Mouse (Mus musculus): ENCODE measurements at regions not wholly inside any gene's neighbourhood (a gene's known extent, or its start where the extent isn't known, plus 50 kb on each side); places are given as distances from the start of the nearest gene placed in this dataset.

DNA sequence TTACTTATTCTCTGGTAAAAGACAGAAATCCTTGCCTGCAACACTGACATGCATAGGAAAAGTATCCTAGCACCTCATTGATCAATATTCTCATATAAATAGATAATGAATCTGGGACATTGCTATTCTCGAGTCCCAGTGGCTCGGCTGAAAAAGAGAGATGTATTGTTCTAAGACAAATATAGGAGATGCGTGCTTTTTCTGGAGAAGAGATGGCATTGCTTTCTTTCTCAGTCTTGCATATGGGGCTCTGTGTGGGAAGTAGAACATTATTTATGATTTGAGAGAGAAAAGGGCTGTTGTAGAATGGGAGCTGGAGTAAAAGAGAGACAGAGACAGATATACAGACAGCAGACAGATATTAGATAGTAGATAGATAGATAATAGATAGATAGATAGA lies 527.4 kb downstream of the Btbd3 start:
- no peak overlapping the region for H3K4me3 ChIP-seq (ENCODE audit: low read depth, low read length)
- no peaks in the 10 kb centered on the region for H3K9me3 ChIP-seq (ENCODE audit: control insufficient read depth, low read depth, low read length)
- no peaks in the 10 kb centered on the region for H3K36me3 ChIP-seq (ENCODE audit: control insufficient read depth, insufficient read depth, low read length)
- WGBS = 78% methylated on average over 3 of the region's 3 CpGs
- no peak overlapping the region for H3K27ac ChIP-seq (ENCODE audit: low read length)
- no peak for ATAC-seq (ENCODE audit: insufficient number of reproducible peaks, insufficient read depth, low FRiP score, low read depth)
- no peaks in the 10 kb centered on the region for H3K27me3 ChIP-seq (ENCODE audit: control insufficient read depth, insufficient read depth, low read length)
- H3K4me1 ChIP-seq (ENCODE audit: control insufficient read depth, insufficient read depth, low read length) = no peaks in the 10 kb centered on the region
- no peak overlapping the region for H3K9ac ChIP-seq (replicated peaks; ENCODE audit: low read depth, low read length)
- no peak overlapping the region for H3K4me2 ChIP-seq (replicated peaks; ENCODE audit: low read depth, low read length)

- Histone ChIP-seq H3K27me3 (ENCODE audit: control insufficient read depth, insufficient read depth, low read length) (no peaks in the 10 kb centered on the region), H3K4me3 (ENCODE audit: low read depth, low read length) (no peak overlapping the region), H3K4me2 (replicated peaks; ENCODE audit: low read depth, low read length) (no peak overlapping the region), H3K36me3 (ENCODE audit: control insufficient read depth, insufficient read depth, low read length) (no peaks in the 10 kb centered on the region), H3K9me3 (ENCODE audit: control insufficient read depth, low read depth, low read length) (no peaks in the 10 kb centered on the region), H3K9ac (replicated peaks; ENCODE audit: low read depth, low read length) (no peak overlapping the region), H3K4me1 (ENCODE audit: control insufficient read depth, insufficient read depth, low read length) (no peaks in the 10 kb centered on the region), H3K27ac (ENCODE audit: low read length) (no peak overlapping the region)
- no peak for ATAC-seq (ENCODE audit: insufficient number of reproducible peaks, insufficient read depth, low FRiP score, low read depth)
- WGBS = 63% methylated on average over 6 of the region's 6 CpGs
Observed at GRCm38 (mm10) chr2:138792711-138793450, 536.5 kb downstream of the Btbd3 start.

DNA sequence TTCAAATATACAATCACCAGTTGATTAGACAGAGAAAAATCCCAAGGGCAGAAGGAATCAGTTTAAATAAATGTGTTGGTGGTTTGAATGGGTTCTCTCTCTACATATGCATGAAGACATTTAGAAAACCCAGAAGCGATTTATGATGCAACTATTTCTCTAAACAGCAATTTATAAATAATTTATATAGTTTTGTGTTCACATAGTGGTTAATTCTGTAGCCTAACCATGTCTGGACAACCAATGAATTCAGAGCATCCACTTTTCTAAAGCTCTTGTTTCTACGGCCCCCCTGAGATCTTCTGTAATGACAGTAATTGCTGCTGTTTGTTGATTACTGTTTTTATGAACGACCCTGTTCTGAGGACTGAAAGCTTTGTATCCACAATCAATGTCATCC lies 549.8 kb downstream of the Btbd3 start:
- no peak overlapping the region for H3K4me3 ChIP-seq (ENCODE audit: low read depth, low read length)
- H3K4me2 ChIP-seq (replicated peaks; ENCODE audit: low read depth, low read length) = no peak overlapping the region
- H3K27me3 ChIP-seq (ENCODE audit: control insufficient read depth, insufficient read depth, low read length) = no peaks in the 10 kb centered on the region
- H3K4me1 ChIP-seq (ENCODE audit: control insufficient read depth, insufficient read depth, low read length) = no peaks in the 10 kb centered on the region
- no peaks in the 10 kb centered on the region for H3K9me3 ChIP-seq (ENCODE audit: control insufficient read depth, low read depth, low read length)
- H3K9ac ChIP-seq (replicated peaks; ENCODE audit: low read depth, low read length) = no peak overlapping the region
- ATAC-seq (ENCODE audit: insufficient number of reproducible peaks, insufficient read depth, low FRiP score, low read depth) = no peak
- no peak overlapping the region for H3K27ac ChIP-seq (ENCODE audit: low read length)
- 84% methylated on average over 3 of the region's 3 CpGs for WGBS
- no peaks in the 10 kb centered on the region for H3K36me3 ChIP-seq (ENCODE audit: control insufficient read depth, insufficient read depth, low read length)

DNA sequence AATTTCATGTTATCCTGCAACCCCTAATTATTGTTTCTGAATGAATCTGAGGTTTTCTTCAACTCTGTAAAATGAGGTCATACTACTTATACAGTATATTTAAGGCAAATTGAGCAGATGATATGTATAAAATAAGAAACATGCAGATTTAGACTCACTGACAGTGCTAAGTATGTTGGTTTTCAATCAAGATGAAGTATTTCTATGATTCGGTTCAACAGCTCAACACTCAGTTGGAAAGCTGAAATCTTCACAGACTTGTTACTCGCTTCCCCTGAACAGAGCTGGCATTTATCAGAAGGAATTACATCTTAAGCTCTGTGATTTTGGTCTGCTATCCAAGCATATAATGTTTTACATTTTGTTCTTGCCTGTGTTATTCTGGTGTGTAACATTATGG lies 553.4 kb downstream of the Btbd3 start:
- ATAC-seq (ENCODE audit: insufficient number of reproducible peaks, insufficient read depth, low FRiP score, low read depth) = no peak
- no peak overlapping the region for H3K27ac ChIP-seq (ENCODE audit: low read length)
- no peak overlapping the region for H3K4me2 ChIP-seq (replicated peaks; ENCODE audit: low read depth, low read length)
- H3K9me3 ChIP-seq (ENCODE audit: control insufficient read depth, low read depth, low read length) = no peaks in the 10 kb centered on the region
- no peaks in the 10 kb centered on the region for H3K27me3 ChIP-seq (ENCODE audit: control insufficient read depth, insufficient read depth, low read length)
- H3K9ac ChIP-seq (replicated peaks; ENCODE audit: low read depth, low read length) = no peak overlapping the region
- no peaks in the 10 kb centered on the region for H3K36me3 ChIP-seq (ENCODE audit: control insufficient read depth, insufficient read depth, low read length)
- 73% methylated on average over 2 of the region's 2 CpGs for WGBS
- H3K4me3 ChIP-seq (ENCODE audit: low read depth, low read length) = no peak overlapping the region
- H3K4me1 ChIP-seq (ENCODE audit: control insufficient read depth, insufficient read depth, low read length) = no peaks in the 10 kb centered on the region

DNA sequence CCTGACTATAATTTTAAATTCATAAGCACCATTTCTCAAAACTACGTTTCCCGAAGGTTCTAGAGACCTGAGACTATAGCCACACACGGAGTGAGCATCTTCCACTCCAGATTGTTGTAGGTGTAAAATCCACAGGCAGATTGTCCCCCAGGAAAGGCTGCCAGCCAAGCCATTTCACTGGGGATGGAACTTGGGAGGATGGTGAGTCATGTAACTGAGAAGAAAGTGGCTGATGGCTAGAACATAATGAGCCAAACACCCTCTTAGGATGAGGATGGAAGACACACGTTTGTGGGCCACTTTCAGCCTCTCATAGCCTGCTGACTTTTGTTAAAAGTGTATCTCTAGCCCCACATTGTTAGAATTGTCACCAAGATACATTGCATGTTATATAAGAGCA lies 564.1 kb downstream of the Btbd3 start:
- no peak overlapping the region for H3K4me3 ChIP-seq (ENCODE audit: low read depth, low read length)
- H3K4me1 ChIP-seq (ENCODE audit: control insufficient read depth, insufficient read depth, low read length) = no peaks in the 10 kb centered on the region
- H3K9me3 ChIP-seq (ENCODE audit: control insufficient read depth, low read depth, low read length) = no peaks in the 10 kb centered on the region
- H3K27me3 ChIP-seq (ENCODE audit: control insufficient read depth, insufficient read depth, low read length) = no peaks in the 10 kb centered on the region
- H3K27ac ChIP-seq (ENCODE audit: low read length) = no peak overlapping the region
- WGBS = 83% methylated on average over 4 of the region's 4 CpGs
- H3K36me3 ChIP-seq (ENCODE audit: control insufficient read depth, insufficient read depth, low read length) = no peaks in the 10 kb centered on the region
- no peak for ATAC-seq (ENCODE audit: insufficient number of reproducible peaks, insufficient read depth, low FRiP score, low read depth)
- H3K4me2 ChIP-seq (replicated peaks; ENCODE audit: low read depth, low read length) = no peak overlapping the region
- no peak overlapping the region for H3K9ac ChIP-seq (replicated peaks; ENCODE audit: low read depth, low read length)

- ATAC-seq (ENCODE audit: insufficient number of reproducible peaks, insufficient read depth, low FRiP score, low read depth) = no peak
Observed at GRCm38 (mm10) chr2:138824873-138825272, 568.5 kb downstream of the Btbd3 start.

GRCm38 (mm10) chr2:138827813-138828570 lies 571.6 kb downstream of the Btbd3 start:
- Histone ChIP-seq H3K27ac (ENCODE audit: low read length) (no peak overlapping the region), H3K9me3 (ENCODE audit: control insufficient read depth, low read depth, low read length) (no peaks in the 10 kb centered on the region), H3K9ac (replicated peaks; ENCODE audit: low read depth, low read length) (no peak overlapping the region), H3K4me3 (ENCODE audit: low read depth, low read length) (no peak overlapping the region), H3K36me3 (ENCODE audit: control insufficient read depth, insufficient read depth, low read length) (no peaks in the 10 kb centered on the region), H3K4me1 (ENCODE audit: control insufficient read depth, insufficient read depth, low read length) (no peaks in the 10 kb centered on the region), H3K27me3 (ENCODE audit: control insufficient read depth, insufficient read depth, low read length) (no peaks in the 10 kb centered on the region), H3K4me2 (replicated peaks; ENCODE audit: low read depth, low read length) (no peak overlapping the region)
- WGBS = 43% methylated on average over 2 of the region's 2 CpGs
- ATAC-seq (ENCODE audit: insufficient number of reproducible peaks, insufficient read depth, low FRiP score, low read depth) = no peak

More at GRCm38 (mm10) chr2:138824873-138825272, 568.5 kb downstream of the Btbd3 start:
- Histone ChIP-seq H3K9ac (replicated peaks; ENCODE audit: low read depth, low read length) (no peak overlapping the region), H3K36me3 (ENCODE audit: control insufficient read depth, insufficient read depth, low read length) (no peaks in the 10 kb centered on the region), H3K27ac (ENCODE audit: low read length) (no peak overlapping the region), H3K4me2 (replicated peaks; ENCODE audit: low read depth, low read length) (no peak overlapping the region), H3K9me3 (ENCODE audit: control insufficient read depth, low read depth, low read length) (no peaks in the 10 kb centered on the region), H3K4me3 (ENCODE audit: low read depth, low read length) (no peak overlapping the region), H3K4me1 (ENCODE audit: control insufficient read depth, insufficient read depth, low read length) (no peaks in the 10 kb centered on the region), H3K27me3 (ENCODE audit: control insufficient read depth, insufficient read depth, low read length) (no peaks in the 10 kb centered on the region)
- WGBS = 77% methylated on average over 4 of the region's 4 CpGs

DNA sequence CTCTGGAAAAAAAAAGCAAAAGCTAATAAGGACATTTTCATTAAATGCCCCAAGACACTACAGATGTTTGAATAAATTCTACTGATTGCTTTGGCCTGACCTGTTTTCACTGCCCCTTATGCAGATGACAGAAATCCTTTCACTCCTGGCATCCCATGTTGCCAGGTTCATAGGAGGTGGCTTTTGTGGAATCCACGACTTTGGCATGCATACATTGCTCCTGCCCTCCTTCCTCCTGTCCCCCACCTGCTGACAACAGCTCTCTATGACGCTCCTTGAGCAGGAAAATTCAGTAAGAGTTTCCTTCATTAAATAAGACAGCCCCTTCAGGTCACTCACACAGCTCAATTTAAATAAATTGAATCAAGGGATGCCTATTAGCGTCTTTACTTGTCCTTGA lies 582.5 kb downstream of the Btbd3 start:
- H3K27me3 ChIP-seq (ENCODE audit: control insufficient read depth, insufficient read depth, low read length) = no peaks in the 10 kb centered on the region
- H3K27ac ChIP-seq (ENCODE audit: low read length) = no peak overlapping the region
- H3K4me2 ChIP-seq (replicated peaks; ENCODE audit: low read depth, low read length) = no peak overlapping the region
- ATAC-seq (ENCODE audit: insufficient number of reproducible peaks, insufficient read depth, low FRiP score, low read depth) = no peak
- no peaks in the 10 kb centered on the region for H3K36me3 ChIP-seq (ENCODE audit: control insufficient read depth, insufficient read depth, low read length)
- no peak overlapping the region for H3K4me3 ChIP-seq (ENCODE audit: low read depth, low read length)
- H3K9ac ChIP-seq (replicated peaks; ENCODE audit: low read depth, low read length) = no peak overlapping the region
- H3K4me1 ChIP-seq (ENCODE audit: control insufficient read depth, insufficient read depth, low read length) = no peaks in the 10 kb centered on the region
- no peaks in the 10 kb centered on the region for H3K9me3 ChIP-seq (ENCODE audit: control insufficient read depth, low read depth, low read length)
- 53% methylated on average over 3 of the region's 3 CpGs for WGBS
